Mouse (Mus musculus): Measurements from ENCODE around the gene AY074887. TPM values are rescaled to one million over a fixed set of nuclear protein-coding genes. Genes with fewer than 3 reads are reported as not detected.

AY074887 gene
- polyA plus RNA-seq, 1 experiment: not detected

DNA sequence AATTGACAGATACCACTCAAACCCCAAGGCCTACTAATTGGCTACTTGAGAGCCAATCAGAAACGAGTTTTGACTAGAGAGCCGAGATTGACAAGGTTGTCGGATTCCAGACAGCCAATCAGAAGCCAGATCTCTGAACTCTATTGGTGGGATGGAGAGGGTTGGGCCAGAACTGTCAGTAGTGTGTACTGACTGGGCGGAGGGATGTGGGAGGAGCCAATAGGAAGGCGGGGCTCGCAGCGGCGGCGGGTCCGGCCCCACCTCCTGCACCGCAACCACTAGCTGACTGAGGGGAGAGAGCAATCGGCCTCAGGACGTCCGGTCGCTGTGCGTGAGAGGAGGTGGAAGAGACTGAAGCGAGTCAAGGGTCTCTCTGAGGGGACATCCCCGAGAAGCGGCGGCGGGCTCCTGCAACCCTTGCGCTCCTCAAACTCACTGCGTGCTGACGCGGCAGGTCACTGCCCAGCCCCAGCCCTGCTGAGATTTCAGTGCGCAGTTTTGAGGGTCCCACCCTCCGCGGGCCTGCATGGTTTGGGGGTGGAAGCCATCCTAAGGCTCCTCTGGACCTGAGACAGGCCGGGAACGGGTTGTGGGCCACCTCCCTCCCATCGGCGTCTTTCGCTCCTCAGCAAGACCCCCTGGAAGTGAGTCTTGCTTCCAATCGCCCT lies 33.7 kb downstream of the AY074887 start, which contains the start of gene Hykk:
Hykk (plus strand) TSS at position 274 of the 668 bp plus-strand sequence.
- peak; percentile 92 to 94 for DNase-seq (ENCODE audit: extremely low spot score in 1 of 2, low spot score in 1 of 2)

DNA sequence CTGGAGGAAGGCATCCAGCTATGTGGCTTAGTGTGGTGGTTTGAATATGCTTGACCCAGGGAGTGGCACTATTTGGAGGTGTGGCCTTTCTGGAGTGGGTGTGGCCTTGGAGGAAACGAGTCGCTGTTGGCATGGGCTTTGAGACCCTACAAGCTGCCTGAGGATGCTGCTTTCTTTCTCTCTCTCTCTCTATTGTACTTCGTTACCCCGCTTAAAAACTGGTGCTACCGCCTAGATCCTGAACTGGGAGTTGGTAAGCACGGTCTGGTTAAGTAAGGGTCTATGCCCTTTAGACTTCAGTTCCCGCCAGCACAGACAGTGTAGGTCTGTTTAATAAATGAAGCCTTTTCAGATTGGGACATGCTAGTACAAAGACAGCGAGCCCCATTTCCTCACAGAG lies 34.4 kb downstream of the AY074887 start:
- no peak for DNase-seq (ENCODE audit: extremely low spot score in 1 of 2, low spot score in 1 of 2)

DNA sequence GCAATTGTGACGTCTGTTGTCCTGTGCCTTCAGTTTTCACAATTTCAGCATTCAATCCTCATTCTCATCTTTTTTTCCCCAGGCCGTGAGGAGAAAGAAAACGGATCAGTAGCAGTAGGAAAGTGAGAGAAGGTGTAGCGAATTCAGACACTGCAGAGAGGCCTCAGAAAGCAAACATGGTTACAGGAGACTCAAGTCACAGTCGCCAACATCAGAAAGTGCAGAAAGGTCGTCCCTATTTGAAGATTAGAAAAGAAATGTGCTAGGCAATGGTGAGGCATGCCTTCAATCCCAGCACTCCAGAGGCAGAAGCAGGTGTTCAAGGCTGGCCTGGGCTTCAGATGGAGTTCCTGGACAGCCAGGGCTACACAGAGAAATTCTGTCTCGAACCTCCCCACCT lies 35.2 kb downstream of the AY074887 start:
- no peak for DNase-seq (ENCODE audit: extremely low spot score in 1 of 2, low spot score in 1 of 2)

DNA sequence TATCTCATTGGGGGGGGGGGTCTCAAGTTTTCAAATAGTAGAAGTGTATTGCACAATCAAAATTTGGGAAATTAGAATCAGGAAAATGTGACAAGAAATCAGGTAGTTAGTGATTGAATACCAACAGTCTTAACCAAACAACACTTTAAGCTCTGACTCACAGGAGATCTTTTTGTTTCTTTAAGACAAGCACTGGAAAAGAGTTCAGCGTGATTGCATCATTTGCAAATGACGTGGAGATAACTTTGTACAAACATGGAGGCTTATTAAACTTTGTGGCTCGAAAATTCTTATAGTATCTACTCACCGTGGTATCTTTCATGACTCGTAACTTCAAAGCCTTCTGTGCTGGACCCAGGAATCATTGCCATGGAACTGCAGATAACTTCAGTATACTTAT lies 41.4 kb downstream of the AY074887 start:
- DNase-seq (ENCODE audit: extremely low spot score in 1 of 2, low spot score in 1 of 2): no peak

Other genes with a start within 250 kb of the AY074887 start
- 63.2 and 66.1 TPM in 2 replicates for gene Wdr61, start 216.5 kb downstream of the AY074887 start, polyA plus RNA-seq (2012; rRNA removed)
- gene Crabp1, start 186.2 kb downstream of the AY074887 start, polyA plus RNA-seq (2012; rRNA removed): 10.8 and 16.7 TPM in 2 replicates
- 26.9 and 30.1 TPM in 2 replicates for gene Ireb2, start 87.2 kb downstream of the AY074887 start, polyA plus RNA-seq (2012; rRNA removed)
- 1.3 and 1.6 TPM in 2 replicates for gene Hykk, start 33.7 kb downstream of the AY074887 start, polyA plus RNA-seq (2012; rRNA removed)
- gene Psma4, start 208 bp downstream of the AY074887 start, polyA plus RNA-seq (2012; rRNA removed): 138 and 166 TPM in 2 replicates
- 1.5 and 2.2 TPM in 2 replicates for gene Chrna5, start 29.9 kb upstream of the AY074887 start, polyA plus RNA-seq (2012; rRNA removed)
- 2.1 and 2.9 TPM in 2 replicates for gene Chrna3, start 75.6 kb upstream of the AY074887 start, polyA plus RNA-seq (2012; rRNA removed)
- 3.1 and 3.2 TPM in 2 replicates for gene Chrnb4, start 97.8 kb upstream of the AY074887 start, polyA plus RNA-seq (2012; rRNA removed)
- 39.4 and 41.3 TPM in 2 replicates for gene Ube2q2, start 197.9 kb upstream of the AY074887 start, polyA plus RNA-seq (2012; rRNA removed)

All from frontal cortex, adult 2 months (tissue).